Mouse (Mus musculus) spleen, embryonic (tissue): Measurements from ENCODE around the gene Gm5426.
"Not testable (repeated sequence)": the region's sequence is repeated elsewhere in the genome, so short reads cannot be mapped to it uniquely, and the experiment has no call there.

Source experiments
- CTCF ChIA-PET: fragments of 350-600 bp; sonication (Branson Sonifier 250); formaldehyde crosslinking; loops from one replicate; lab custom pipeline; 2022; lab: Charles Lee

Gene Gm5426

GRCm38 (mm10) chr10:96136451-96136850, at the start of gene Gm5426:
Gene Gm5426, plus strand, starts transcription at chr10:96136603.
- CTCF ChIA-PET: not testable (repeated sequence)

- CTCF ChIA-PET: no interaction called here
Observed at GRCm38 (mm10) chr10:96089744-96090143, 46.7 kb upstream of the Gm5426 start.

GRCm38 (mm10) chr10:96090388-96090787, 46.0 kb upstream of the Gm5426 start:
- CTCF ChIA-PET: no interaction called here

- CTCF ChIA-PET: interaction anchor here (0.5 to 0.6 kb wide), 2 partner anchors 1111 to 1187 kb away, joined by 3 read pairs; no protein-coding TSS in a partner anchor
Observed at GRCm38 (mm10) chr10:96093890-96094531, 42.4 kb upstream of the Gm5426 start.

GRCm38 (mm10) chr10:96094559-96094958, 41.8 kb upstream of the Gm5426 start:
- CTCF ChIA-PET: interaction anchor here (0.6 kb wide), 1 partner anchor 1110 kb away, joined by 3 read pairs; no protein-coding TSS in a partner anchor

- CTCF ChIA-PET: no interaction called here
Observed at GRCm38 (mm10) chr10:96096730-96097129, 39.7 kb upstream of the Gm5426 start.

GRCm38 (mm10) chr10:96101035-96101434, 35.4 kb upstream of the Gm5426 start:
- CTCF ChIA-PET: no interaction called here

- CTCF ChIA-PET: no interaction called here
Observed at GRCm38 (mm10) chr10:96104158-96104557, 32.2 kb upstream of the Gm5426 start.

- CTCF ChIA-PET: no interaction called here
Observed at GRCm38 (mm10) chr10:96104624-96105023, 31.8 kb upstream of the Gm5426 start.

- CTCF ChIA-PET: no interaction called here
Observed at GRCm38 (mm10) chr10:96105124-96105523, 31.3 kb upstream of the Gm5426 start.

- CTCF ChIA-PET: no interaction called here
Observed at GRCm38 (mm10) chr10:96106972-96107720, 29.3 kb upstream of the Gm5426 start.

GRCm38 (mm10) chr10:96107825-96108224, 28.6 kb upstream of the Gm5426 start:
- CTCF ChIA-PET: interaction anchor here (0.6 kb wide), 1 partner anchor 1019 kb away, joined by 4 read pairs; no protein-coding TSS in a partner anchor

GRCm38 (mm10) chr10:96115325-96115724, 21.1 kb upstream of the Gm5426 start:
- CTCF ChIA-PET: no interaction called here

- CTCF ChIA-PET: interaction anchor here (0.7 kb wide), 1 partner anchor 482 kb away, joined by 5 read pairs; no protein-coding TSS in a partner anchor
Observed at GRCm38 (mm10) chr10:96120821-96121220, 15.6 kb upstream of the Gm5426 start.

GRCm38 (mm10) chr10:96121249-96122010, 15.0 kb upstream of the Gm5426 start:
- CTCF ChIA-PET: interaction anchor here (0.7 kb wide), 1 partner anchor 481 kb away, joined by 5 read pairs; no protein-coding TSS in a partner anchor

- CTCF ChIA-PET: no interaction called here
Observed at GRCm38 (mm10) chr10:96123885-96124284, 12.5 kb upstream of the Gm5426 start.

- CTCF ChIA-PET: interaction anchor here (0.6 kb wide), 1 partner anchor 1005 kb away, joined by 3 read pairs; no protein-coding TSS in a partner anchor
Observed at GRCm38 (mm10) chr10:96124290-96124689, 12.1 kb upstream of the Gm5426 start.

- CTCF ChIA-PET: interaction anchor here (0.6 to 0.7 kb wide), 2 partner anchors 820 to 1144 kb away, joined by 3 to 4 read pairs; no protein-coding TSS in a partner anchor
Observed at GRCm38 (mm10) chr10:96125771-96126454, 10.5 kb upstream of the Gm5426 start.

- CTCF ChIA-PET: no interaction called here
Observed at GRCm38 (mm10) chr10:96129213-96129612, 7.2 kb upstream of the Gm5426 start.

GRCm38 (mm10) chr10:96130406-96130805, 6.0 kb upstream of the Gm5426 start:
- CTCF ChIA-PET: no interaction called here

GRCm38 (mm10) chr10:96131112-96131511, 5.3 kb upstream of the Gm5426 start:
- CTCF ChIA-PET: no interaction called here
